Mouse (Mus musculus) MEL (cell line): ENCODE measurements at regions not wholly inside any gene's neighbourhood (a gene's known extent, or its start where the extent isn't known, plus 50 kb on each side); places are given as distances from the start of the nearest gene placed in this dataset.

ENCODE experiments used
- DNase-seq: peaks from one replicate; pipeline ENCODE4 v3.0.0; 2011; ENCODE audit warnings: low read depth, low spot score
- H3K27ac ChIP-seq: 2 replicates; pipeline ENCODE4 v1.5.1; 2012; ENCODE audit warnings: low read depth, mild to moderate bottlenecking, control low read depth, low read length, moderate library complexity; ENCODE audit not compliant: control insufficient read depth
- H3K27me3 ChIP-seq, 2 experiments: fragments of 150-350 bp in 1 of 2; sonication (generic) in 1 of 2; 2 replicates each; pipeline ENCODE4 v1.6.1; 2012; ENCODE audit warnings: low read length in 2 of 2, mild to moderate bottlenecking in 2 of 2, improper control_type of control experiment in 1 of 2, moderate library complexity in 1 of 2; ENCODE audit not compliant: insufficient read depth in 2 of 2, control insufficient read depth in 1 of 2
- H3K36me3 ChIP-seq, 2 experiments: 2 replicates each; pipeline ENCODE4 v1.6.1; 2012 to 2014; ENCODE audit warnings: low read length in 2 of 2, improper control_type of control experiment in 1 of 2, inconsistent platforms in 1 of 2, mild to moderate bottlenecking in 1 of 2; ENCODE audit not compliant: insufficient read depth in 2 of 2, control insufficient read depth in 1 of 2
- H3K4me1 ChIP-seq, 2 experiments: fragments of 150-350 bp in 1 of 2; sonication (generic) in 1 of 2; 2 replicates each; pipeline ENCODE4 v1.6.1; 2012; ENCODE audit warnings: low read length in 2 of 2, improper control_type of control experiment in 1 of 2, mild to moderate bottlenecking in 1 of 2; ENCODE audit not compliant: insufficient read depth in 2 of 2, control insufficient read depth in 1 of 2
- H3K4me3 ChIP-seq, 2 experiments: fragments of 150-350 bp in 1 of 2; sonication (generic) in 1 of 2; 2 replicates each; pipeline ENCODE4 v1.5.1; 2012; ENCODE audit warnings: low read depth in 2 of 2, low read length in 2 of 2, mild to moderate bottlenecking in 2 of 2, moderate library complexity in 2 of 2, control low read depth in 1 of 2, improper control_type of control experiment in 1 of 2; ENCODE audit not compliant: control insufficient read depth in 1 of 2, insufficient read depth in 1 of 2
- H3K79me2 ChIP-seq: 2 replicates; pipeline ENCODE4 v1.6.1; 2012; ENCODE audit warnings: mild to moderate bottlenecking, low read length, moderate library complexity; ENCODE audit not compliant: control insufficient read depth, poor library complexity, insufficient read depth
- H3K9ac ChIP-seq: 2 replicates; pipeline ENCODE4 v1.6.1; 2012; ENCODE audit warnings: low read depth, mild to moderate bottlenecking, control low read depth, low read length, moderate library complexity; ENCODE audit not compliant: control insufficient read depth, poor library complexity, severe bottlenecking
- H3K9me3 ChIP-seq: fragments of 150-350 bp; sonication (generic); replicated peaks from 2 replicates; pipeline ENCODE4 v1.6.1; 2012; ENCODE audit warnings: mild to moderate bottlenecking, low read length, improper control_type of control experiment, moderate library complexity; ENCODE audit not compliant: insufficient read depth
- CHD1 ChIP-seq: IDR thresholded peaks from 2 replicates; pipeline ENCODE4 v1.6.1; 2012; ENCODE audit warnings: low read depth, mild to moderate bottlenecking, inconsistent platforms, low read length, improper control_type of control experiment
- CHD2 ChIP-seq: IDR thresholded peaks from 2 replicates; pipeline ENCODE4 v1.6.1; 2011; ENCODE audit warnings: low read length, improper control_type of control experiment
- E2F4 ChIP-seq: IDR thresholded peaks from 2 replicates; pipeline ENCODE4 v1.6.1; 2011; ENCODE audit warnings: low read depth, low read length, improper control_type of control experiment, borderline replicate concordance
- JUND ChIP-seq: IDR thresholded peaks from 2 replicates; pipeline ENCODE4 v1.6.1; 2011; ENCODE audit warnings: low read depth, mild to moderate bottlenecking, improper control_type of control experiment, low read length
- MAFK ChIP-seq: IDR thresholded peaks from 2 replicates; pipeline ENCODE4 v1.6.1; 2011; ENCODE audit warnings: low read depth, mild to moderate bottlenecking, low read length, improper control_type of control experiment, borderline replicate concordance
- MAZ ChIP-seq: IDR thresholded peaks from 2 replicates; pipeline ENCODE4 v1.6.1; 2012; ENCODE audit warnings: low read depth, mild to moderate bottlenecking, inconsistent platforms, low read length, improper control_type of control experiment
- MEF2A ChIP-seq: IDR thresholded peaks from 2 replicates; pipeline ENCODE4 v1.6.1; 2014; ENCODE audit warnings: low read depth, mild to moderate bottlenecking, inconsistent platforms, low read length, improper control_type of control experiment; ENCODE audit not compliant: poor library complexity, insufficient replicate concordance, severe bottlenecking; ENCODE audit errors: extremely low read depth
- MXI1 ChIP-seq: IDR thresholded peaks from 2 replicates; pipeline ENCODE4 v1.6.1; 2011; ENCODE audit warnings: mild to moderate bottlenecking, low read depth, low read length, improper control_type of control experiment
- MYB ChIP-seq: IDR thresholded peaks from 2 replicates; pipeline ENCODE4 v1.6.1; 2011; ENCODE audit warnings: mild to moderate bottlenecking, low read depth, low read length, improper control_type of control experiment
- NELFE ChIP-seq: IDR thresholded peaks from 2 replicates; pipeline ENCODE4 v1.6.1; 2011; ENCODE audit warnings: low read depth, low read length, improper control_type of control experiment
- RCOR1 ChIP-seq: IDR thresholded peaks from 2 replicates; pipeline ENCODE4 v1.6.1; 2012; ENCODE audit warnings: low read depth, mild to moderate bottlenecking, inconsistent platforms, low read length, improper control_type of control experiment
- TBP ChIP-seq: IDR thresholded peaks from 2 replicates; pipeline ENCODE4 v1.8.0; 2011; ENCODE audit warnings: low read depth, low read length, improper control_type of control experiment
- USF2 ChIP-seq, 2 experiments: IDR thresholded peaks; 2 replicates each; pipeline ENCODE4 v1.6.1; 2011 to 2012; ENCODE audit warnings: improper control_type of control experiment in 2 of 2, low read length in 2 of 2, borderline replicate concordance in 1 of 2, inconsistent platforms in 1 of 2, low read depth in 1 of 2, mild to moderate bottlenecking in 1 of 2; ENCODE audit not compliant: insufficient read depth in 1 of 2

DNA sequence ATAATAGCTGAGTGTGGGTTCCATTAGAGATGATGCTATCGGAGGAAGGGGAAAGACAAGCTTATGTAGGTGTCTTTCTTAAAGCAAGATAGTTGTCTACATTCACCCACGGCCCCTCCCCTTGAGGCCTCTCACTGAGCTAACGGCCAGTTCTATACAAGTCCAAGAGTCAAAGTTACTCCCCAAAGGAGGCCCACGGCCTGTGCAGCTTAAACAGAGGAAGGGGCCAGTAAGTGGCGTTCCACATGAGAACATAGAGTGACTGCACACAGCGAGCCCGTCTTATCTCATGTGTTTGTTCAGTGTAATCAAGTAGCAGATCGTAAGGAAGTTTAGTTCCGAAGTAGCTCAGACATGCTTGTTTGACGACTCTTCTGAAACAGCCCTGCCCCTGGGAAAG is 153.0 kb upstream of the Nfe2l3 start:
- DNase-seq, result no peak
- Histone ChIP-seq H3K4me3 (no peak overlapping the region), H3K79me2 (no peaks in the 10 kb centered on the region), H3K9ac (no peak overlapping the region), H3K27ac (no peak overlapping the region), H3K9me3 (no peaks in the 10 kb centered on the region), H3K36me3 (no peaks in the 10 kb centered on the region), H3K4me1 (no peaks in the 10 kb centered on the region), H3K27me3 (no peaks in the 10 kb centered on the region; a peak in 2 of 4 replicates)
- TF ChIP-seq RCOR1 (no peak), MAZ (no peak), MEF2A (no peak), NELFE (no peak), CHD1 (no peak), MXI1 (no peak)

DNA sequence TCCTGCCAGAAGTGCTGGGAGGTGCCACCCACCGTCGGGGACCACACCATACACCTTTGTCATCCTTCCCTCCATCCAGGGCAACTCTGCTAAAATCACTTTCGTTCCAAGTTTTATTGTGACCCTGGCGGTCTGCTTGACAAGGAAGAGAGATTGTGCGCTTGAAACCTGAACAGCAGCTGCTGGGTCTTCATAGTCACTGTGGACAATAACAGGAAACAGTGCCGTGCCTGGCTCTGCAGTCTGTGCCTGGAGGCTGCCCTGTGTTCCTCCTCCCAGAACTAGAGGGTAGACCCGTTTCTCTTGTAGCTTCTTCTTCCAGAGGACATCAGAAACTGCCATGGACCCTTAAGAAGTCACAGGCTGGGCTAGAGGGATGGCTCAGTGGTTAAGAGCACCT is 152.2 kb upstream of the Nfe2l3 start:
- no peaks in the 10 kb centered on the region for H3K4me1 ChIP-seq
- no peak overlapping the region for H3K9ac ChIP-seq
- no peak overlapping the region for H3K27ac ChIP-seq
- no peak overlapping the region for H3K4me3 ChIP-seq
- TF ChIP-seq MAFK, result no peak
- H3K27me3 ChIP-seq, result no peaks in the 10 kb centered on the region; a peak in 2 of 4 replicates
- H3K9me3 ChIP-seq, result no peaks in the 10 kb centered on the region
- DNase-seq, result no peak
- H3K79me2 ChIP-seq, result no peaks in the 10 kb centered on the region
- no peaks in the 10 kb centered on the region for H3K36me3 ChIP-seq

DNA sequence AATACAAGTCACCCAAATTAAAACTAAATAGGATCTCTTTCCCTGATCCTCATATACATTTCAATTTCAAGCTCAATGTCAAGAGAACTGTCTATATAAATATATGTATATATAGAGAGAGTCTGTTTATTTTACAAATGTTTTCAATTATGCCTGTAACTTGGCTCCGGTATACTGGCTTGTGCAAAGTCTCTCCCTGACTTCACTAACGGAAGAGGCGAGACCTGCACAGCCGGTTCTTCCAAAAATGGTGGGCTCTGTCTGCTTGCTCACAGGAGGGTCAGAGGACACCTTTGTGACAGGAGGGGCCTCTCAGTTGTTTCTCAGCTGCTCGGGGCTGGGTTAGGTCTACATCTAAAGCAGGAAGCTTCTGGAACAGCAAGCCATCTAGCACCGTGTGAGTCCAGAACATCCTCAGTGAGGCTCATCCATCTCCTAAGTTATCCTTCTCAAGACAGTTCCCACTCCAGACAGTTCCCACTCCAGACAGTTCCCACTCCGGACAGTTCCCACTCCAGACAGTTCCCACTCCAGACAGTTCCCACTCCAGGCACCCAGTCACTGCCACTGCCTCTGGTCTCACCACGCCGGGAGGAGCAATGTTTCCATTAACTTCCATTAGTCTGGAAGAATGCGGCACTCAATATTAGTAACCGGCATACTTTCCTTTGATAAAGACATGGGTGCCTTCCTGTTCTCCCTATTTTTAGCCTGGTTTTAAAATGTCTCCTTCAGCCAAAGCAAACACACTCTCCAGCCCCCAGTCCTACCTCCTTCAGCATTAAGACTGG is 148.4 kb upstream of the Nfe2l3 start:
- no peaks in the 10 kb centered on the region; a peak in 2 of 4 replicates for H3K27me3 ChIP-seq
- TF ChIP-seq JUND (no peak), RCOR1 (no peak), USF2 (IDR thresholded peaks at IDR 0.05; ENCODE audit: borderline replicate concordance in 1 of 2, insufficient read depth in 1 of 2, low read depth in 1 of 2, low read length in 2 of 2) (no peak), TBP (no peak), E2F4 (no peak), MYB (no peak), CHD2 (no peak)
- H3K9me3 ChIP-seq, result no peaks in the 10 kb centered on the region
- H3K36me3 ChIP-seq, result no peaks in the 10 kb centered on the region
- H3K79me2 ChIP-seq, result no peaks in the 10 kb centered on the region
- DNase-seq, result no peak
- H3K9ac ChIP-seq, result no peak overlapping the region
- H3K27ac ChIP-seq, result no peak overlapping the region
- no peak overlapping the region for H3K4me3 ChIP-seq
- no peaks in the 10 kb centered on the region for H3K4me1 ChIP-seq
